Mouse (Mus musculus) kidney, adult 2 months (tissue): ENCODE results near the gene Lamtor2. TPM values are rescaled to one million over a fixed set of nuclear protein-coding genes. Genes with fewer than 3 reads are reported as not detected.
"Not testable (repeated sequence)": the region's sequence is repeated elsewhere in the genome, so short reads cannot be mapped to it uniquely, and the experiment has no call there.

Experiments
- DNase-seq: peaks from one replicate; pipeline ENCODE4 v3.0.0; 2021
- H3K27ac ChIP-seq: fragments of 200-500 bp; 2 replicates; pipeline ENCODE4 v1.5.1; 2012; ENCODE audit warnings: low read depth, low read length, control low read depth, inconsistent platforms; ENCODE audit not compliant: insufficient read depth
- H3K27me3 ChIP-seq: fragments of 200-500 bp; replicated peaks from 2 replicates; pipeline ENCODE4 v1.6.1; 2012; ENCODE audit warnings: mild to moderate bottlenecking, moderate library complexity, low read length, inconsistent platforms; ENCODE audit not compliant: control insufficient read depth, insufficient read depth
- H3K36me3 ChIP-seq: fragments of 200-500 bp; 2 replicates; pipeline ENCODE4 v1.6.1; 2012; ENCODE audit warnings: mild to moderate bottlenecking, moderate library complexity, low read length, inconsistent platforms; ENCODE audit not compliant: control insufficient read depth, insufficient read depth
- H3K4me1 ChIP-seq: fragments of 200-500 bp; 2 replicates; pipeline ENCODE4 v1.6.1; 2011; ENCODE audit warnings: low read length; ENCODE audit not compliant: control insufficient read depth, insufficient read depth
- H3K4me3 ChIP-seq: fragments of 200-500 bp; 2 replicates; pipeline ENCODE4 v1.5.1; 2011; ENCODE audit warnings: mild to moderate bottlenecking, low read depth, low read length, control low read depth; ENCODE audit not compliant: insufficient read depth
- CTCF ChIP-seq: fragments of 200-500 bp; conservative IDR thresholded peaks from 2 replicates; pipeline ENCODE4 v1.5.1; 2011; ENCODE audit warnings: low read depth, mild to moderate bottlenecking, control low read depth, low read length, moderate library complexity, mixed read lengths; ENCODE audit not compliant: insufficient read depth, insufficient read length
- POLR2A ChIP-seq: fragments of 200-500 bp; IDR thresholded peaks from one replicate; pipeline ENCODE4 v1.6.1; 2011; ENCODE audit warnings: low read depth, low read length, control low read depth
- WGBS: fragments of 180-500 bp; shearing (Covaris S2); methylation state at CpG from one replicate; pipeline ENCODE4 v1.1.7; 2018; 5-methylcytosine and 5-hydroxymethylcytosine counted together
- polyA plus RNA-seq: library from polyadenylated mRNA; depleted of rRNA; stranded (reverse); fragments of >200 nt; gene quantifications from 2 replicates; pipeline ENCODE4 v1.2.3, GENCODE M21; 2012

Lamtor2 gene
- polyA plus RNA-seq, 1 experiment: 277 TPM

DNA sequence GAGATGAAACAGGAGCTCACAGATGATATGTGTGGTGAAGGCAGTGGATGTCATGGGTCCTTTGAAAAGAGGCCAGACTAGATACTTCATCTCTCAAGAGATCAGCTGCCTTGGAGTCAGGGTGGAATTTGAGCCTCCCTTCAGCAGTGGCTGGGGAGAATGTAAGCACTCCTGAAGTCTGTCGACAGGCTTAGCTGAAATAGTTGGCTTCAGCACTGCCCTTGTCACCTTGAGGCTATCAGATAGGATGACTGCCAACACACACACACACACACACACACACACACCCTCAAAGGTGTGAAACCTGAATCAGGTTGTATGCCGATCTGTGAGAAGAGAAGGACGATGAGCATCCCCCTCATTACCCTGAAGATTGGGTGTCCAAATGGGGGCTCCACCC is 38.2 kb upstream of the Lamtor2 start:
- 55% methylated on average over 3 of the region's 3 CpGs for WGBS
- H3K4me1 ChIP-seq: peaks cover 10% of the 10 kb centered on the region
- H3K36me3 ChIP-seq: peaks cover 5% of the 10 kb centered on the region
- no peak overlapping the region for H3K27ac ChIP-seq
- DNase-seq: no peak
- H3K27me3 ChIP-seq: no peaks in the 10 kb centered on the region
- no peak for TF ChIP-seq CTCF
- TF ChIP-seq POLR2A: no peak
- no peak overlapping the region for H3K4me3 ChIP-seq

DNA sequence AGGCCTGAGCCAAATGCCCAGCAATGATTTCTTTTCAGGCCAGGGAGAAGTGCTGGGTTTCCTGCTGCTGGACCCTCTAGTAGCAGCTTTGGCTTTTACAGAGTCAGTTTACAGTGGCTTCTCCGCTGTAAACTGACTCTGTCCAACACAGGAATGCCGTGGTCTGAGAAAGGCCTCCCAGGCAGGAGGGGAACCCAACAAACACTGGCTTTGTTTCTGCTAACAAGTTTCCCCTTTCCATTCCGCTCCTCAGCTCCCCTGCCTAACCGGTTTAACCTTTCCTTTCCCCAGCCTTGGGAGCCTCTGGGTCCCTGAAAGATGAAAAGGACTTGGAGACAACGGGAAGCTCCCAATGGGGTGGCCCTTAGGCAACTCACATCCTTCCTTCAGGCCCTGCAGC is 37.4 kb upstream of the Lamtor2 start:
- H3K4me3 ChIP-seq: no peak overlapping the region
- no peak overlapping the region for H3K27ac ChIP-seq
- peaks cover 10% of the 10 kb centered on the region for H3K4me1 ChIP-seq
- no peaks in the 10 kb centered on the region for H3K27me3 ChIP-seq
- TF ChIP-seq CTCF (no peak), POLR2A (no peak)
- no peak for DNase-seq
- peaks cover 5% of the 10 kb centered on the region for H3K36me3 ChIP-seq
- 37% methylated on average over 5 of the region's 5 CpGs for WGBS

DNA sequence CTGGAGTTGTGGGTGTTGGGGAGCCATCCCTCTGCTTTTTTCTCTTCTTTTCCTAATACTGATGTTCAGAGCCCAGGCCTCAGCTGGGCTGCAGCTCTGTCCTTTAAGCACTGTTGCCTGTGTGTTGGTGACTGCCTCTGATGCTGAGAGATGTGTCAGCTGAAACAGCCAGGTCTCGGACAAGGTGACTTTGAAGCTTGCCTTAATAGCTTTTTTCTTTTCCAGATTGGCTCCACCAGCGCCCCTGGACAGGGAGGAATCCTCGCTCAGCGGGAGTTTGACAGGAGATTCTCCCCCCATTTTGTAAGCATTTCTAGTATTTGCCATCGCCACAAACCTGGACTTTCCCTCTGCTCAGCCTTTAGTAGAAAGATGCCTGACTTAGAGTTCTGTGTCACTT is 33.8 kb upstream of the Lamtor2 start:
- no peak overlapping the region for H3K4me3 ChIP-seq
- TF ChIP-seq POLR2A (no peak), CTCF (no peak)
- peaks cover 1% of the 10 kb centered on the region; the same call in 1 of the 2 replicates for H3K4me1 ChIP-seq
- H3K27me3 ChIP-seq: no peaks in the 10 kb centered on the region
- no peak for DNase-seq
- no peak overlapping the region for H3K27ac ChIP-seq
- H3K36me3 ChIP-seq: peaks cover 5% of the 10 kb centered on the region
- 92% methylated on average over 5 of the region's 5 CpGs for WGBS

DNA sequence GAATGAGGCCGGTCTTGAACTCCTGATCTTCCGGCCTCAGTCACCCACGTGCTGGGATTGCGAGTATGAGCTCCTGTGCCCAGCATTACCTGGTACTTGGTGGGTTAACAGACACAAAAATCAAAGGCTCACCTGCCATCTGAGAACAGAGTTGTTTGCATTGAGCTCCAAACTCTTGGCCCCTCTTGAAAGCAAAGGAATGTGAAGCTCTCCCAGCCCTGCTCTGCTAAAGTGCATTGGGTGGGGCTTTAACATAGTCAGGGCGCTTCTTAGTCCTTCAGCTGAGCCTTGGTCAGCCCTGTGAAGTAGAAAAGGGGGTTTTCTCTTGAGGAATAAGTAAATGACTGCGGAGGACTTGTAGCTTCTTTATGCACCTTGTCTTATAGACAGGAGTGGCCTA is 32.9 kb upstream of the Lamtor2 start:
- Histone ChIP-seq H3K4me3 (no peak overlapping the region), H3K36me3 (peaks cover 5% of the 10 kb centered on the region), H3K27me3 (no peaks in the 10 kb centered on the region), H3K4me1 (no peaks in the 10 kb centered on the region), H3K27ac (no peak overlapping the region)
- WGBS: 94% methylated on average over 6 of the region's 6 CpGs
- TF ChIP-seq CTCF (no peak), POLR2A (no peak)
- no peak for DNase-seq

DNA sequence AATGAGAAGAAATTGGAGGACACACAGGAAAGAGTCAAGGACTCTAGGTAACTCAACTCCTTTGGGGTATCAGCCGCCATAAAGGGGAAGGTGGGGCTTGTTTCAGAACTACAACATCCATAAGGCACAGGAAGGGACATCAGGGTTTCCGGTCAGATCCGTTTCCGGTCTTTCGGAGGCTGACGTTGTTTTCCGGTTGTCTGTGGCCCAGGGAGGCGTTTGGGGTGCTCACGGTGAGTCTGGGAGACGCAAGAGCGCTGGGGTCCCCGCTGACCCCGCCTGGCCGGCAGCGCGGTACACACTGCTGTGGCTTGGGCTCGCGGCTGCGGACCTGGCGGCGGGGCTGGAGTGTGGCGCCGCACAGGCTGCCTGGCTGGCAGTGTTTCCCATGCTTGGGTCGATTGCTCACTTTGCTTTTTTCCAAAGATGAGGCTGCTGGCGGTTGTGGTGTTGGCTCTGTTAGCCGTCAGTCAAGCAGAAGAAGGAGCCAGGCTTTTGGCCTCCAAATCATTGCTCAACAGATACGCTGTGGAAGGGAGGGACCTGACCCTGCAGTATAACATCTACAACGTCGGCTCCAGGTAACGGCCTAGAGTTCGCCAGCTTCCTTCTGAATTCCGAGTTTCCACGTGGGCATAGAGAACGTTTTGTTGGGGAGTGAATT is 26.7 kb upstream of the Lamtor2 start:
- Histone ChIP-seq H3K36me3 (no peaks in the 10 kb centered on the region), H3K4me1 (peaks cover 6% of the 10 kb centered on the region; the same call in 1 of the 2 replicates), H3K27me3 (no peaks in the 10 kb centered on the region), H3K4me3 (peak overlapping the region; percentile 67), H3K27ac (peak overlapping the region; percentile 25)
- TF ChIP-seq CTCF: no peak
- TF ChIP-seq POLR2A: no peak
- peak; percentile 91 for DNase-seq
- under 1% methylated on average over 34 of the region's 34 CpGs for WGBS

DNA sequence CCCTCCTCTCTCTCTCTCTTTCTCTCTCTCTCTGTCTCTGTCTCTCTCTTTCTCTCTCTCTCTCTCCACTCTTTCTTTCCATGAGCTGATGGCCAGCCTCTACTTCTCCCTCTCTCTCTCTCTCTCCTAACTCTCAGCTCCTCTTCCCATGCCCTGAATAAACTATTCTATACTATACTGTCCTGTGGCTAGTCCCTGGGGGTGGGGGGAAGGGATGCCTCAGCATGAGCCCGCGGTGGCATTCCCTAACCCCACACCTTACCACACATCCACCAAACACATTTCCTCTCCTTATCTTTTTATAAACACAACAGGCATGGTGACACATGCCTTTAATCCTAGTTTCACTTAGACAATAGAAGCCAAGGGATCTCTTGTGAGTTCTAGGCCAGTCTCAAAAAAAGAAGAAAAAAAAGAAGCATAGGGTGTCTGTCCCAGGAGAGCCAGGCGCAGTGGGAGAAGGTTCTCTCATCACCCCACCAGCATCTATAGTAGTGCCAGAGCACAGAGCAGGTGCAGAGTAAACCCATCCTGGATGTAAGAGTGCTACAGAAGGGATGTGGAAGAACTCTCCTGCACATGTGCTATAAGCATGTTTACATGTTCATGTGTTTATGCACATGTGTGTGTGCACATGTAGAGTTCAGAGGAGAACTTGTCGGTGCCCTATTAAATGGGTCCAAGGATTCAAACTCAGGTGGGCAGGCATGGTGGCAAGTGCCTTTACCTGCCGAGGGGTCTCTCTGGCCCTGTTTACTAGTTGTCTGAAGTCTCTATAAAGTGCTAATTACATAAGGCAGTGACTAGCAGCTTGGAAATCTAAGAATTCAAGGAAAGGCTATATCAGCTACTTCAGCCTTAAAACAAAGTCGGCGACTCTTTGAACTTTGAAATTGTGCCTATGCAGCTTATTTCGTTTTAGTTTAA is 25.9 kb upstream of the Lamtor2 start:
- TF ChIP-seq POLR2A: no peak
- TF ChIP-seq CTCF: no peak
- no peak overlapping the region; the same call in 1 of the 2 replicates for H3K4me3 ChIP-seq

DNA sequence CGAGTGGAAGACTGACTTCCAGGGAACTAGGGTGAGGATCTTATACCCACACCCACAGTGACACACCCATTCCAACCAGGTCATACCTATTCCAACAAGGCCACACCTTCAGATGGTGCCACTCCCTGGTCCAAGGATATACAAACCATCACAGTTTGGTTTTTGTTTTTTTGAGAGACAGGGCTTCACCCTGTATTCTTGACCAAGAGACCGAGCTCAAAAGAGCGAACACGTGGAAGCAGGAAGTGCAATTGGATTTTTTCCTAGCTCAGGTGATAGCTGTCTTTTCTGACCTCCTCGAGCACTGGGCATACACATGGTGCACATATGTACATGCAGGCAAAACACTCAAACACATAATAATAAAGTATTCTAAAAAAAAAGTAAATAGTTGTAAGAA is 25.0 kb upstream of the Lamtor2 start:
- H3K4me1 ChIP-seq, H3K36me3 ChIP-seq, H3K4me3 ChIP-seq, H3K27ac ChIP-seq, DNase-seq, H3K27me3 ChIP-seq: not testable (repeated sequence)
- WGBS: 90% methylated on average over 5 of the region's 5 CpGs

More for the DNA sequence above, 25.9 kb upstream of the Lamtor2 start:
- DNase-seq: no peak
- Histone ChIP-seq H3K27me3 (no peaks in the 10 kb centered on the region), H3K36me3 (no peaks in the 10 kb centered on the region), H3K27ac (no peak overlapping the region), H3K4me1 (peaks cover 6% of the 10 kb centered on the region; the same call in 1 of the 2 replicates)
- WGBS: 47% methylated on average over 8 of the region's 8 CpGs
